Mouse (Mus musculus) C2C12 (cell line): ENCODE measurements around the gene Gm49395. TPM values are rescaled to one million over a fixed set of nuclear protein-coding genes. Genes with fewer than 3 reads are reported as not detected.
A peak's percentile ranks its signal among the peaks of the same experiment; 100 is the strongest.

ENCODE experiments used
- H3K27me3 ChIP-seq: one replicate; pipeline ENCODE4 v1.6.1; 2011; ENCODE audit not compliant: control insufficient read depth, insufficient read depth, insufficient read length
- H3K36me3 ChIP-seq: one replicate; pipeline ENCODE4 v1.6.1; 2011; ENCODE audit not compliant: control insufficient read depth, insufficient read depth
- H3K4me3 ChIP-seq: one replicate; pipeline ENCODE4 v1.5.1; 2011; ENCODE audit warnings: mild to moderate bottlenecking, control low read depth; ENCODE audit not compliant: poor library complexity, insufficient read depth, severe bottlenecking
- H3K79me2 ChIP-seq: one replicate; pipeline ENCODE4 v1.6.1; 2011; ENCODE audit not compliant: control insufficient read depth, insufficient read depth
- H3K79me3 ChIP-seq: one replicate; pipeline ENCODE4 v1.6.1; 2011; ENCODE audit warnings: low read depth, control low read depth
- H3ac ChIP-seq: one replicate; pipeline ENCODE3; 2011; ENCODE audit warnings: low read depth; ENCODE audit not compliant: control insufficient read depth, insufficient read length
- CEBPB ChIP-seq: IDR thresholded peaks from one replicate; pipeline ENCODE4 v1.6.1; 2011; ENCODE audit warnings: low read depth, mild to moderate bottlenecking, control low read depth, moderate library complexity
- CTCF ChIP-seq: IDR thresholded peaks from one replicate; pipeline ENCODE4 v1.5.1; 2011; ENCODE audit not compliant: control insufficient read depth, insufficient read depth, insufficient read length
- FOSL1 ChIP-seq: IDR thresholded peaks from one replicate; pipeline ENCODE4 v1.8.0; 2011; ENCODE audit warnings: mild to moderate bottlenecking, low read length; ENCODE audit not compliant: poor library complexity, insufficient read depth, severe bottlenecking
- MAX ChIP-seq: IDR thresholded peaks from one replicate; pipeline ENCODE4 v1.6.1; 2011; ENCODE audit warnings: mild to moderate bottlenecking, control low read depth
- MYOD1 ChIP-seq: IDR thresholded peaks from one replicate; pipeline ENCODE4 v1.6.1; 2011; ENCODE audit warnings: low read depth; ENCODE audit not compliant: control insufficient read depth, insufficient read length
- MYOG ChIP-seq: IDR thresholded peaks from one replicate; pipeline ENCODE4 v1.6.1; 2011; ENCODE audit not compliant: control insufficient read depth, insufficient read length; ENCODE audit errors: extremely low read depth
- USF1 ChIP-seq: IDR thresholded peaks from one replicate; pipeline ENCODE4 v1.6.1; 2011; ENCODE audit warnings: low read depth, mild to moderate bottlenecking, control low read depth, moderate library complexity
- polyA plus RNA-seq: library from polyadenylated mRNA; unstranded; fragments of >200 nt; fragmentation: generic; extraction: Trizol; gene quantifications from one replicate; pipeline ENCODE4 v1.2.1, GENCODE M21; 2012; ENCODE audit warnings: missing spikeins

Gm49395 gene
- polyA plus RNA-seq, 1 experiment: 0.12 TPM

DNA sequence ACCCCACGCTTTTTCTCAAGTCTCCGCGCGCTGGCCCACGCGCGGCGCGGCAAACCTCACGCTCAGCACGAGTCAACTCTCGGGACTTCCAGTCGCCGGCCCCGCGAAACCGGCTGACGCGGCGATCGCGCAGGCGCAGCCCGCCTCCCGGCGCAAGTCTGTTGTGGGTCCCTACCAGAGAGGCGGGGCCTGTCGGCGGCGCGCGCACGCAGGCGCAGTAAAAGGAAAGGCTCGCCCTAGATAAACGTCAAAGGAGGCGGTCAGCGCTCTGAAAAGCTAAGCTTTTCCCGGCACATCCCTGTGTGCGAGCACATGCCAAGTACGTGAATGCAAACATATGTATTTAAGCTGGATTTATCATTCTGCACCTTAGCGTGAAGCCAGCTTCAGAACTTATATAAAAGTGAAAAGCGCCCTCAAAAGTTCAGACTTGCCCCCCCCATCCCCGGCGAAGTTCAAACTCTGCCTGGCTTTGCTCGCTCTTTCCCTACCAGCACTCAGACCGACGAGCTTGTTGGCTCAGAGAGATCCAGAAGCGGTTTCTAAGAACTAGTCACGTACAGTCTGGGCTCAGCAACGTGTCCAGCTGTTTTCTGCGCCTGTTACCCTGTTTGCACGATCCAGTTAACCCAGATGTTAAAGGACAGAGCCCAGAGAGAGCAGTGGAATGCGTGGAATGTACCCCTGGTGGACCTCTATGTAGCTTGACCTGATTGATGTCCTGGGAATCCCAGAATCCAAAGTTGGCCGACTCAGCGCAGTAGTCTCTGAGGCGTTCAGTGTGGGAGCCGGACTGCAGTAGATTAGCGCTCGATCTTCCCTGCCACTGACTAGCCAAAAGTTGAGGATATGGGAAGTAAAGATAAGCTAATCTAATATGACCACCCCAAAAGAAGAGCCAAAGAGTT is 11.4 kb downstream of the Gm49395 start, which contains the start of gene Pelo:
TSS of gene Pelo (minus strand) at position 118 of the 908 bp plus-strand sequence.
- peaks cover 11% of the 10 kb centered on the region for H3K79me3 ChIP-seq
- TF ChIP-seq MYOG (no peak), CTCF (no peak), CEBPB (no peak), MAX (peak; percentile 44)
- H3ac ChIP-seq: peak within 1 kb of the TSS; percentile 55
- H3K36me3 ChIP-seq: peaks cover 21% of the 10 kb centered on the region
- no peaks in the 10 kb centered on the region for H3K27me3 ChIP-seq
- H3K79me2 ChIP-seq: peaks cover 18% of the 10 kb centered on the region
- H3K4me3 ChIP-seq: peak within 1 kb of the TSS; percentile 43

DNA sequence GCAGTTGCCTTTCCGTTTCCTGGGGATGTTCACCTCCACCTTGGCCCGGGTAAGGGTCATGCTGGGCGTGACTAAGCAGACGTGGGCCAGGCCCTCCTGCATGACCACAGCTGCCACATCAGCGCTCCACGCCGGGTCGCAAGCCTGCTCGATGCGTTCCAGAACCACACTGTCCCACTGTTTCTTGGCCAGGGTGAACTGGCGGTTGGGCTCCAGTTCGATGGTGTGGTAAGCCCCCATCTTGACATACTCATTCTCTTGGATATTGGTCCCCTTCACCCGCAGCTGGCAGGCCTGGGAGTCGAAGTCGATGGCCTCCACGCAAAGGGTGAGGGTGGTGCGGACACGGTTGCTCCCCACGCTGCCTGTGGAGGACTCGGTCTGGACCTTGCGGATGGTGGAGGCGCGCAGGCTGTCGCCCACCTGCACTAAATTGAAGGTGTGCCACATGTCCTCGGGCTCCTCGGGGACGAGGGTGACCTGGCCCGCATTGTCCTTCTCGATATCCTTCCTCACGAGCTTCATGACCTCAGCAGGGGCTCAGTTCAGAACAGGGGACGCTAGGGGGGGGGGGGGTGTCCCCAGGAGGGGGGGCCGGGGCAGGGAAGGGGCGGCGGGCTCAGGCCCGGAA is 12.2 kb downstream of the Gm49395 start:
- H3K27me3 ChIP-seq: no peaks in the 10 kb centered on the region
- peak overlapping the region; percentile 55 for H3ac ChIP-seq
- TF ChIP-seq MAX (no peak), MYOD1 (no peak), USF1 (no peak), CEBPB (no peak), CTCF (no peak), FOSL1 (no peak), MYOG (no peak)
- peaks cover 18% of the 10 kb centered on the region for H3K79me2 ChIP-seq
- H3K79me3 ChIP-seq: peaks cover 11% of the 10 kb centered on the region
- peaks cover 21% of the 10 kb centered on the region for H3K36me3 ChIP-seq
- peak overlapping the region; percentile 43 for H3K4me3 ChIP-seq

DNA sequence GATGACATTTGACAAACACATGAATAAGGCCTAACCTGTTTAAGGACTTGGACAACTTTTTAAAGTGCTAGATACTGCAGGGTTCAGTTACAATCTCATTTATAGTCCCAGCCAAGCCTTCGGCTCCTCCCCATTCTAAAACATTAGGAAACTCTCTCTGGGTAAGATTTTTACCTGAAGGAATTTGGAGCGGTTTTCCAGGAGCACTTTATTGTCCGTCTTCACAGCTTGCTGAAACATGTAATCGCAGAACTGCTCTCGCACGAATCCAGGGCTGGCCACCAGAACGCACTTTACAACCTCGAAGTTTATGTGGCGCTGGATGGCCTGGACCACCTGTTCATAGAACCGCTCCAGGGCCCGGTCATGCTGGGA is 12.7 kb downstream of the Gm49395 start:
- Histone ChIP-seq H3K79me3 (peaks cover 11% of the 10 kb centered on the region), H3K36me3 (peaks cover 21% of the 10 kb centered on the region), H3K79me2 (peaks cover 18% of the 10 kb centered on the region), H3K4me3 (no peak overlapping the region), H3ac (no peak overlapping the region), H3K27me3 (no peaks in the 10 kb centered on the region)
- TF ChIP-seq MYOG (no peak), FOSL1 (no peak), MAX (no peak), USF1 (no peak), MYOD1 (no peak), CEBPB (no peak), CTCF (no peak)

DNA sequence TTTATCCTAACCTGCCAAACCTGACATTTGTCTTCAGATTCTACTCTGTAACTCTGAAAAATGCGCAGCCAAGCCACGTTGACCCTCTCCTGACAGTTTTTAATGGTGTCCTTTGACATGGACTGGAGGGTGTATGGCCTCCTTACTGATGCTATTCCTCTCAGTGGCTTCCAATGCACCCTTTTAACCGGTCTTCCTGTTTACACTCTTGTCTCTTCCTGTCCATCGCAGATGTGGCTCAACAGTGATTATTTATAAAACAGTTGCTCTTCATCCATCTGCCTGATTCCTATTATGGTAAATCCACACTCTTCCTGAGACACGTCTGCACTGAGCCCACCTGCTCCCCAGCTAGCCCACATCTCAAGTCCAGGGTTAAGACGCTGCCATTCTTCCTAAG is 15.7 kb downstream of the Gm49395 start:
- Histone ChIP-seq H3ac (no peak overlapping the region), H3K36me3 (peaks cover 21% of the 10 kb centered on the region), H3K27me3 (no peaks in the 10 kb centered on the region), H3K79me2 (peaks cover 18% of the 10 kb centered on the region), H3K79me3 (peaks cover 11% of the 10 kb centered on the region), H3K4me3 (no peak overlapping the region)
- TF ChIP-seq FOSL1 (no peak), USF1 (no peak), MYOG (no peak), CEBPB (no peak), MYOD1 (no peak), CTCF (no peak), MAX (no peak)

DNA sequence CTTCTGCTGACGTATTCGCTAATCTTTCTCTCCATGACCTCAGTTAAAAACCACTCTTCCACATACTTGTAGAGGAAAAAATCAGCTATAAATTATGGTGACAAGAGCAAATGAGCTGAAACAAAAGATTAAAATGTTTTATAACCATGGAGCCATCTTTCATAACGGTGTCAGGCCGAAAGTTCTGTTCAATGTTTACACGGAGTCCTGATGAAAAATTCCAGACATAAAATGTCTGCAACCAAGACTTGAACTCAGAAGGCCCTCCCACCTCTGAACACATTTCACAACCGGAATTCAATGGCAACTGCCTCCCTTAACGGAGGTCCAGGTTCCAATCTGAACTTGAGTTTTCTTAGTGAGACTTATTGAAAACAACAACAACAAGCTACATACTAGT is 19.4 kb downstream of the Gm49395 start:
- H3K36me3 ChIP-seq: peaks cover 9% of the 10 kb centered on the region
- no peaks in the 10 kb centered on the region for H3K27me3 ChIP-seq
- H3K79me2 ChIP-seq: no peaks in the 10 kb centered on the region
- H3K79me3 ChIP-seq: peaks cover under 1% of the 10 kb centered on the region
- H3K4me3 ChIP-seq: no peak overlapping the region
- H3ac ChIP-seq: no peak overlapping the region
- TF ChIP-seq MYOG (no peak), CEBPB (no peak), MAX (no peak), USF1 (no peak), FOSL1 (no peak), CTCF (no peak), MYOD1 (no peak)
